ENCODE assay signal across 15 mouse cellular contexts in genomic region chr6:38815582-38815981, GRCm38 (mm10). TPM values are rescaled to one million over a fixed set of nuclear protein-coding genes. Genes with fewer than 3 reads are reported as not detected.
DNase-seq lines count a peak whose midpoint lies in the region; ATAC-seq and TF ChIP-seq lines count a peak whose summit lies in the region.
"Had no signal": no experiment of that assay in that cellular context is flagged by ENCODE, and none has a peak within 500 bp of the region (broad histone marks: within the 10 kb centered on the region; RNA-seq: fewer than 3 reads in every experiment).

No protein-coding gene starts in this region.

- H3K4me1 ChIP-seq in hindbrain, postnatal 0 days (ENCODE audit: insufficient read depth, low read length): no peaks in the 10 kb centered on the region; the same call in 1 of the 2 replicates
- no peaks in the 10 kb centered on the region for H3K4me1 ChIP-seq in hindbrain, embryonic 16.5 days (ENCODE audit: control insufficient read depth, insufficient read depth, low read depth, low read length)
- peaks cover 60% of the 10 kb centered on the region for H3K4me1 ChIP-seq in liver, embryonic 12.5 days
- peaks cover 19% of the 10 kb centered on the region for H3K4me1 ChIP-seq in liver, postnatal 0 days (ENCODE audit: insufficient read depth)
- peaks cover 12 to 31% of the 10 kb centered on the region in 2 experiments for H3K4me1 ChIP-seq in MEL (ENCODE audit: control insufficient read depth in 1 of 2, insufficient read depth in 2 of 2, low read length in 2 of 2)
- H3K4me1 ChIP-seq: embryonic facial prominence, embryonic 13.5 days; hindbrain, embryonic 10.5 days; limb, embryonic 12.5 days had no signal

- no peak overlapping the region for H3K4me2 ChIP-seq in hindbrain, postnatal 0 days (ENCODE audit: low read depth, low read length)
- no peak overlapping the region for H3K4me2 ChIP-seq in hindbrain, embryonic 16.5 days (ENCODE audit: low read length)
- no peak overlapping the region for H3K4me2 ChIP-seq in liver, embryonic 12.5 days
- no peak overlapping the region for H3K4me2 ChIP-seq in liver, postnatal 0 days (ENCODE audit: low read depth, low read length)
- H3K4me2 ChIP-seq: embryonic facial prominence, embryonic 13.5 days; limb, embryonic 12.5 days had no signal

- ATAC-seq in hindbrain, postnatal 0 days: peak; percentile 59; the same call in 1 of the 2 replicates
- ATAC-seq in hindbrain, embryonic 16.5 days: no peak
- ATAC-seq in liver, embryonic 12.5 days: no peak
- no peak for ATAC-seq in liver, postnatal 0 days

- H3K9ac ChIP-seq in hindbrain, postnatal 0 days (replicated peaks; ENCODE audit: low read length): no peak overlapping the region
- no peak overlapping the region for H3K9ac ChIP-seq in hindbrain, embryonic 16.5 days (ENCODE audit: low read depth, low read length)
- no peak overlapping the region for H3K9ac ChIP-seq in liver, embryonic 12.5 days
- no peak overlapping the region for H3K9ac ChIP-seq in liver, postnatal 0 days (replicated peaks)
- H3K9ac ChIP-seq in MEL (ENCODE audit: control insufficient read depth, low read depth, low read length, poor library complexity, severe bottlenecking): no peak overlapping the region
- H3K9ac ChIP-seq: embryonic facial prominence, embryonic 13.5 days; limb, embryonic 12.5 days had no signal

- WGBS in hindbrain, postnatal 0 days: 48% methylated on average over 2 of the region's 2 CpGs
- WGBS in hindbrain, embryonic 16.5 days: 64% methylated on average over 2 of the region's 2 CpGs
- WGBS in liver, embryonic 12.5 days (ENCODE audit: insufficient replicate concordance): 70% methylated on average over 2 of the region's 2 CpGs
- WGBS in liver, postnatal 0 days (ENCODE audit: insufficient replicate concordance): 71% methylated on average over 2 of the region's 2 CpGs

- no peak for TF ChIP-seq CTCF in hindbrain, postnatal 0 days (IDR thresholded peaks at IDR 0.05; ENCODE audit: low read depth)
- TF ChIP-seq CTCF in liver, postnatal 0 days (IDR thresholded peaks at IDR 0.05; ENCODE audit: low read depth): no peak
- no peak for TF ChIP-seq CTCF in MEL (IDR thresholded peaks at IDR 0.05 in 2 of 3, conservative IDR thresholded peaks at IDR 0.05 in 1 of 3; ENCODE audit: control insufficient read depth in 1 of 3, insufficient read depth in 1 of 3, low read depth in 2 of 3, low read length in 3 of 3, poor library complexity in 1 of 3, severe bottlenecking in 1 of 3)

- no peak for TF ChIP-seq POLR2A in MEL (IDR thresholded peaks at IDR 0.05; ENCODE audit: control insufficient read depth in 1 of 2, insufficient read depth in 1 of 2, low read depth in 1 of 2, low read length in 2 of 2, poor library complexity in 1 of 2)

- H3K79me2 ChIP-seq in MEL (ENCODE audit: control insufficient read depth, insufficient read depth, low read length, poor library complexity): no peaks in the 10 kb centered on the region; the same call in 1 of the 2 replicates

- no peak for TF ChIP-seq RAD21 in MEL (IDR thresholded peaks at IDR 0.05; ENCODE audit: low read depth, low read length)

- H3K4me3 ChIP-seq in hindbrain, postnatal 0 days (ENCODE audit: low read length): no peak overlapping the region
- H3K4me3 ChIP-seq in hindbrain, embryonic 16.5 days (ENCODE audit: low read length): no peak overlapping the region
- H3K4me3 ChIP-seq in liver, embryonic 12.5 days: no peak overlapping the region
- H3K4me3 ChIP-seq in liver, postnatal 0 days (ENCODE audit: low read depth, low read length): no peak overlapping the region
- no peak overlapping the region for H3K4me3 ChIP-seq in MEL (ENCODE audit: control insufficient read depth in 1 of 2, insufficient read depth in 1 of 2, low read depth in 2 of 2, low read length in 2 of 2)
- H3K4me3 ChIP-seq: embryonic facial prominence, embryonic 13.5 days; hindbrain, embryonic 10.5 days; limb, embryonic 12.5 days had no signal

- H3K27me3 ChIP-seq in hindbrain, postnatal 0 days (ENCODE audit: insufficient read depth, low read length): no peaks in the 10 kb centered on the region
- no peaks in the 10 kb centered on the region for H3K27me3 ChIP-seq in hindbrain, embryonic 16.5 days (replicated peaks; ENCODE audit: control insufficient read depth, insufficient read depth, low read length)
- H3K27me3 ChIP-seq in liver, embryonic 12.5 days (replicated peaks): no peaks in the 10 kb centered on the region
- H3K27me3 ChIP-seq in liver, postnatal 0 days (ENCODE audit: insufficient read depth, low read length): no peaks in the 10 kb centered on the region
- H3K27me3 ChIP-seq in MEL (ENCODE audit: control insufficient read depth in 1 of 2, insufficient read depth in 2 of 2, low read length in 2 of 2): no peaks in the 10 kb centered on the region
- H3K27me3 ChIP-seq: CH12.LX; embryonic facial prominence, embryonic 13.5 days; limb, embryonic 12.5 days had no signal

- H3K9me3 ChIP-seq in hindbrain, postnatal 0 days (ENCODE audit: low read length): no peaks in the 10 kb centered on the region
- no peaks in the 10 kb centered on the region for H3K9me3 ChIP-seq in hindbrain, embryonic 16.5 days (ENCODE audit: control insufficient read depth, low read length)
- no peaks in the 10 kb centered on the region for H3K9me3 ChIP-seq in liver, embryonic 12.5 days (replicated peaks)
- H3K9me3 ChIP-seq in liver, postnatal 0 days (ENCODE audit: low read length): no peaks in the 10 kb centered on the region
- no peaks in the 10 kb centered on the region for H3K9me3 ChIP-seq in MEL (replicated peaks; ENCODE audit: insufficient read depth, low read length)
- H3K9me3 ChIP-seq: embryonic facial prominence, embryonic 13.5 days; hindbrain, embryonic 10.5 days; limb, embryonic 12.5 days had no signal

- DNase-seq in cerebellum, adult 9-10 months: peak; percentile 12
- no peak for DNase-seq in cerebellum, postnatal 36 days
- peak; percentile 34 for DNase-seq in hindbrain, postnatal 0 days (ENCODE audit: low spot score)
- DNase-seq in liver, postnatal 0 days: no peak
- DNase-seq in MEL (ENCODE audit: low read depth, low spot score): peak; percentile 38
- no peak for DNase-seq in retina, postnatal 1 day
- DNase-seq: kidney, adult 18-20 months; lung, adult 2 months; thymus, postnatal 4 days had no signal

- TF ChIP-seq EP300 in liver, postnatal 0 days (IDR thresholded peaks at IDR 0.05; ENCODE audit: low read depth): no peak
- TF ChIP-seq EP300 in MEL (IDR thresholded peaks at IDR 0.05; ENCODE audit: low read depth in 1 of 2, low read length in 2 of 2): peak in 1 of 2 experiments; percentile 24; a peak in 1 of 4 replicates

- peaks cover 16% of the 10 kb centered on the region for H3K36me3 ChIP-seq in hindbrain, postnatal 0 days (ENCODE audit: insufficient read depth, low read length)
- H3K36me3 ChIP-seq in hindbrain, embryonic 16.5 days (ENCODE audit: control insufficient read depth, insufficient read depth, low read length): peaks cover 15% of the 10 kb centered on the region
- peaks cover 91% of the 10 kb centered on the region for H3K36me3 ChIP-seq in liver, embryonic 12.5 days
- peaks cover 71% of the 10 kb centered on the region for H3K36me3 ChIP-seq in liver, postnatal 0 days (replicated peaks; ENCODE audit: insufficient read depth, low read length)
- H3K36me3 ChIP-seq in MEL (ENCODE audit: control insufficient read depth in 1 of 2, insufficient read depth in 2 of 2, low read length in 2 of 2): peaks cover 0 to 35% of the 10 kb centered on the region in 2 experiments; a peak in 2 of 4 replicates

- H3K27ac ChIP-seq in hindbrain, postnatal 0 days: no peak overlapping the region
- no peak overlapping the region for H3K27ac ChIP-seq in hindbrain, embryonic 16.5 days (ENCODE audit: low read depth, low read length)
- H3K27ac ChIP-seq in liver, embryonic 12.5 days: peak overlapping the region; percentile 53; the same call in 1 of the 2 replicates
- H3K27ac ChIP-seq in liver, postnatal 0 days (ENCODE audit: low read depth): no peak overlapping the region
- H3K27ac ChIP-seq in MEL (ENCODE audit: control insufficient read depth, low read depth, low read length): peak overlapping the region; percentile 21; the same call in 1 of the 2 replicates
- H3K27ac ChIP-seq: embryonic facial prominence, embryonic 13.5 days; hindbrain, embryonic 10.5 days; limb, embryonic 12.5 days had no signal

TF ChIP-seq in MEL, 35 proteins besides CTCF, POLR2A, EP300 and RAD21:
- TF ChIP-seq MXI1 (IDR thresholded peaks at IDR 0.05; ENCODE audit: low read depth, low read length): no peak
- no peak for TF ChIP-seq TAL1 (IDR thresholded peaks at IDR 0.05; ENCODE audit: low read length)
- TF ChIP-seq GATA1 (IDR thresholded peaks at IDR 0.05; ENCODE audit: low read depth, low read length): 0 out of 2 replicates have a peak, but pooled peaks have one; percentile 39

RNA-seq across cellular contexts. Expression of gene Tbxas1, which starts 59.6 kb away (rescaled TPM):
- total RNA-seq in hindbrain, postnatal 0 days (2014; rRNA removed): 2.0 and 4.3 TPM in 2 replicates
- polyA plus RNA-seq in hindbrain, postnatal 0 days (2015; fragmentation: Nextera tagmentation; extraction: Ambion mirVana): 2.1 and 2.4 TPM in 2 replicates
- polyA plus RNA-seq in hindbrain, embryonic 16.5 days (2015; fragmentation: Nextera tagmentation; extraction: Ambion mirVana): 2.0 and 2.9 TPM in 2 replicates
- polyA plus RNA-seq in liver, embryonic 12.5 days (2016; fragmentation: Nextera tagmentation; extraction: Ambion mirVana): 11.3 and 12.9 TPM in 2 replicates
- 10.3 and 10.6 TPM in 2 replicates for polyA plus RNA-seq in liver, postnatal 0 days (2015; fragmentation: Nextera tagmentation; extraction: Ambion mirVana)
- total RNA-seq in MEL (2012; rRNA removed): 0.54 and 0.65 TPM in 2 replicates
- 1 to 10 TPM in 1 of 2 experiments, not detected in 1; 2.7 TPM for polyA plus RNA-seq in MEL (2012; ENCODE audit: insufficient read depth in 1 of 2, insufficient read length in 2 of 2, low read depth in 1 of 2, low replicate concordance in 2 of 2, missing spikeins in 1 of 2)
- total RNA-seq: CH12.LX had no signal

Comparison
In these comparisons a context has a peak if more than half of its experiments do, and no peak if none do; other contexts are left out.
1. DNase-seq: peak in cerebellum, adult 9-10 months (single experiment), hindbrain, postnatal 0 days (single experiment) and MEL (single experiment); none in cerebellum, postnatal 36 days (0 of 2), liver, postnatal 0 days (single experiment) and retina, postnatal 1 day (single experiment).
2. H3K27ac ChIP-seq: peak in liver, embryonic 12.5 days (single experiment) and MEL (single experiment); none in hindbrain, postnatal 0 days (single experiment), hindbrain, embryonic 16.5 days (single experiment) and liver, postnatal 0 days (single experiment).